Mouse (Mus musculus) adrenal gland, postnatal 36 days (tissue): Measurements from ENCODE around the gene Dlgap5. TPM values are rescaled to one million over a fixed set of nuclear protein-coding genes. Genes with fewer than 3 reads are reported as not detected.
A peak's percentile ranks its signal among the peaks of the same experiment; 100 is the strongest.
"Not testable (repeated sequence)": the region's sequence is repeated elsewhere in the genome, so short reads cannot be mapped to it uniquely, and the experiment has no call there.

Source experiments
- DNase-seq, 2 experiments: peaks; one replicate each; pipeline ENCODE4 v3.0.0; 2021; ENCODE audit warnings: mixed read lengths in 1 of 2
- long read RNA-seq, 2 experiments: library from polyadenylated mRNA; stranded (forward); transcript quantifications; one replicate each; pipeline ENCODE4 v2.0.0; 2021; ENCODE audit warnings: borderline sequencing depth in 2 of 2
- total RNA-seq, 2 experiments: library from RNA; stranded (reverse); gene quantifications; 2 replicates each; pipeline ENCODE4 v1.2.3; 2021

Gene Dlgap5
- total RNA-seq = 1 to 10 TPM; 1.7 to 3.2 TPM
- long read RNA-seq, experiment 1 = 0 reads
- long read RNA-seq, experiment 2 = 0 reads

DNA sequence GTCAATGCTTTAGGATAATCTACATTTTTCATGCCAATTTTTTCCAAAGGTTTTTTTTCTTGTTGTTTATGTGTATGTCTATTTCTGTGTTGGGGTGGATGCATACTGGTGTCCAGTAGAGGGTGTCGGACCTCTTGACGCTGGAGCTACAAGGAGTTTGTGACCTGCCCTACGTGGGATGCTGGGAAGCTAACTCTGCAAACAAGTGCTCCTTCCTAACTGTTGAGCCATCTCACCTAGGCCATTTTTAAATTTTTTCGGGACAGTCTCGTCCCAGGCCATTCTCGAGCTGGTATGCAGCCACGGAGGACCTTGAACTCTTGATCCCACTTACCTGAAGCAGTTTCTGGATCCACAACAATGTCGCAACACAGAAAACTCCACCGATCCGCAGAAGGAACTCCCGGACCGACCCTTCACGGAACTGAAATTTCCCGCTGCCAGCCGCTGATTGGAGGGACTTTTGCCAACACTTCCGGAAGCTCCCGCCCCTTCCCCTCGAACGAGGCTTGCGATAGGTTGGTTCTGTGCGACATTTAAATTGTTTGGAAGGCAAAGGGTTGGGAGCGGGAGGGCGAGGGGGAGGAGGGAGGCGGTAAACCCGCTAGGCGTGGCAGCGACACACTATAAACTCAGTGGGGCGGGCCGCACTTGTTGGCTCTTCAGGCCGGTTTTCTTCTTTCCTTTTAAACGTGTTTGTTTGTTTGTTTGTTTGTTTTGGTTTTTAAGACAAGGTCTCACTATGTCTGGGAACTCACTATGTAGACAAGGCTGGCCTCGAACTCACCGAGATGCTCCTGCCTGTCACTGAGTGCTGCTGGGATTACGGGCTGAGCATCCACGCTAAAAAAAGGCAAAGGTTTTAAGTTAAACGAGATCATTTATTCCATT is at the start of gene Dlgap5:
TSS of gene Dlgap5 (minus strand) at position 633 of the 891 bp plus-strand sequence.
- peak; percentile 90 to 93 for DNase-seq

DNA sequence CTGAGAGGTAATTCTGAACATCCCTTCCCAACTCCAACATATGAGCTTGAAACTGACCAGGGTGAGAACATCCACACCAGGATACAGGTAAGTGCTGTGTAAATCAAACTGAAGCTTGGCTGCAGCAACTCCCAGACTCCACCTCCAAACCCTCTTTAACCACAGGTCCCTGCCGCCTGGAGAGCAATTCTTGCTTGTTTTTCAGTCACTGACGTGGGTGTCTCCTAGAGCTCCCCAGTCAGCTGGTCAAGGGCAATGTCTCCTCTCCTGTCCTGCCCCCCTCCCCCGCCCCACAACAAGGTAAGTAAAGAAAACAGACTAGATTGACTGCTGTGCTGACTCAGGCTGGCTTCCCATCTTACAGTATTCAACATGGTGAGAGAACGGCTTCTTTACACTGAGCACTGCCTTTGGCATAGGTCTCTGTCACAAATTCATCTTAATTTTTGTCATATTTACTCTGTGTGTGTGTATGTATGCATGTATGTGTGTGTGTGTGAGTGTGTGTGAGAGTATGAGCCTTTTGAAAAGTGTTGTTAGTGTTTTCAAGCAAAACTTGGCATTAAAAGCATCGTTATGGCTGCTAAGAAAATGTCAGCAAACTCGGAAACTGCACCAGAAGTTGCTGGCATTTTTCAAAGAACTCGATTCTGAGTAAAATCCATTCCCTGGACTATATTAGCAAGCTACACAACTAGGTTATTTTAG is 47.4 kb upstream of the Dlgap5 start:
- DNase-seq = no peak

DNA sequence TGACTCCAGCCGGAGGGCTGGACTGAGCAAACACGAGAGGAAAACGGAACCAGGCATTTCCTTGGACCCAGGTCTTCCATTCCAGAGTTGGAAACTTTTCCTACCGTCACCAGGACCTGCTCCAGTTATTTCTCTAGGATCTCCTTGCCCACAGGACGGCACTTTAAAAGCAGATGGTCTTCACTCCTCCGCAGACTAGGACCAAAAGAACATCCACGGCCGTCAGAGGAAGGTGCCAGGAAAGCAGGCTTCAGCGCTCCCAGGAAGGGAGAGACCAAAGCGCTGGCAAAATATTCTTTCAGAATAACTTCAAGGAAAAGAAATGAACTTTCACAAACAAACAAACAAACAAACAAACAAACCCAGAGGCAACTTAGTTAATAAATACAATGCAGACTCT is 46.2 kb upstream of the Dlgap5 start:
- DNase-seq = no peak

DNA sequence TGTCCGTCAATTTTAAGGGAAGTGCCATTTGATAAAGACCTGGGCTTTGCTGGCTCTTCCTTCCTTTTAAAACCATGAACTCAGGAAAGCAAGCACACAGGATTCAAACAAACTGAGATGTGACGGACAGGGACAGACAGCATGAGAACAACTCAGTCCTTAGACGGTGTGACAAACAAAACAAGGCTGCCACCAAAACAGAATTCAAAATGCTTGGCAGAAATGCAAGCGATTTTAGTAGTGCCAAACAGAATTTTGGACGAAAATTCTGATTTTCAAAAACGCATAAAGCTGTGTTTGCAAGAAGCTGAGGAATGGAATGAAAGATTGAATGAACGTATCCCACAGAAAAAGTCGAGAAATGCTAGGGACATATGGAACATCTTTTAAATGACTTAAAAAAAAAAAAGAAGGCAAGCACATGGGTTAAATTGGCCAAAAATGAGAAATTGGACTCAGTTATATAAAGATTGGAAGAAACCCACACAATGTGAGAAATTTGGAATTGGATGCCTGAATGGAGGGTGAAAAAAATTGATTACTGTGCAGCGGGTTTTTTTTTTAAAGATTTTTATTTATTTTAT is 44.8 kb upstream of the Dlgap5 start:
- no peak for DNase-seq

DNA sequence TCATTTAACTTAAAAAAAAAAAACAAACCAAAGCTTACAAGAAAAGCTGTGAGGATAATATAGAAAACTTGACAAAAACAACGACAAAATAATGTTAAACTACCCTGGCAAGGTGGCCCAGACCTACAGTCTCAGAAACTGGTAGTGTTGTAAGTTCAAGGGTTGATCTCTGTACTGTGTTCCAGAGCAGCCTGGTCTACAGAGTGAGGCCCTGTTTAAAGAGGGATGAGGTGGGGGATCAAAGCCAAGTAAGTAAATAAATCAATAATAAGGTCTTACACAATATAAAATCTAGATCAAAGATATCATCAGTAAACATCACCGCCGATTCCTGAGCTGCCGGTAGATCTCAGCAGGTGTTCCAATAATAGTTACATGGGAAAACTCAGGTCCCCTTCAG is 44.2 kb upstream of the Dlgap5 start:
- no peak for DNase-seq

DNA sequence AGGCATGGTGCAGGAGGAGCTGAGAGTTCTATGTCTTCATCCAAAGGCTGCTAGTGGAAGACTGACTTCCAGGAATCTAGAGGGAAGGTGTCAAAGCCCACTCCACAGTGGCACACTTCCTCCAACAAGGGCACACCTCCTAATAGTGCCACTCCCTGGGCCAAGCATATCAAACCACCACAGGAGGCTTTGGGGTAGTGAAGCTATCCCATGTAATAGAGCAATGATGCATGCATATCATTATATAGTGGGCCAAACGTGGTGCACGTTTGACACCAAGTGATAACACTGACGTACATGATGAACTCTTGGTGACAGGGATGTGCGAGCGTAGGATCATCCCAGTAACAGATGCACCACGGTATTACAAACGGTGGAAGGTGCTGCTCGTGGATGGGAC is 43.8 kb upstream of the Dlgap5 start:
- DNase-seq = no peak

DNA sequence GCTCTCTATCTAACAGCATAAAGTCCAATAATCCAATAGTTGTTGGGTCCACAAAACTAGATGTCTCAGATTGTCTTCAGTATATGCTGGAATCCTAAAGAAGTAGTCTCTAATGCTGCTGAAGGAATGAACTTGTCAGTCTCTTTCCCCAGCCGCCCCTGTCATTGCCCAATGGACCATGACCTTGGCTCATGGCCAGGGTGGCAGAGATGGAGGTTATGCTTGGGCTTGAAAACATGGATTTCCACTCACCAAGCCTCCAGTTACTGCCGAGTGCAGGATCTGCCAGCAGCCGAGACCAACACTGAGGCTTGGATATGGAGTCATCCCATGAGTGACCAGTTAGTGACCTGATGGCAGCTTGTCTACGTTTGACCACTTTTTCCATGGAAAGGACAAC is 41.3 kb upstream of the Dlgap5 start:
- DNase-seq = peak; percentile 82 to 93

DNA sequence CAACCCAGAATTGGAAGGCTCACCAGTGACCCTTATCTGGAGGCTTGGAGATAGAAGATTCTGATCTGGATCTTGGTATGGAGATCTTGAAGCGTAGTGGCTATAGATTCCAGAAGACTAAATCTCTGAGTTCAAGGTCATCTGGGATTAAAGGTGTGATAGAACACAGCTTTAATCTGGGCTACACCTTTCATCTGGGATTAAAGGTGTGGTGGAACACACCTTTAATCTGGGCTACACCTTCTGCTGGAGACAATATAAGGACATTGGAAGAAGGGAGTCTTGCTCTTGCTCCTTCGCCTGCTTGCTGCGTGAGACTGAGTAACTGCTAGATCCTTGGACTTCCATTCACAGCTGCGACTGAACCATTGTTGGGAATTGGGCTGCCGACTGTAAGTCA is 31.9 kb upstream of the Dlgap5 start, which contains the start of gene Fbxo34:
TSS of gene Fbxo34 (plus strand) at position 301 of the 400 bp plus-strand sequence.
- not testable (repeated sequence) for DNase-seq

DNA sequence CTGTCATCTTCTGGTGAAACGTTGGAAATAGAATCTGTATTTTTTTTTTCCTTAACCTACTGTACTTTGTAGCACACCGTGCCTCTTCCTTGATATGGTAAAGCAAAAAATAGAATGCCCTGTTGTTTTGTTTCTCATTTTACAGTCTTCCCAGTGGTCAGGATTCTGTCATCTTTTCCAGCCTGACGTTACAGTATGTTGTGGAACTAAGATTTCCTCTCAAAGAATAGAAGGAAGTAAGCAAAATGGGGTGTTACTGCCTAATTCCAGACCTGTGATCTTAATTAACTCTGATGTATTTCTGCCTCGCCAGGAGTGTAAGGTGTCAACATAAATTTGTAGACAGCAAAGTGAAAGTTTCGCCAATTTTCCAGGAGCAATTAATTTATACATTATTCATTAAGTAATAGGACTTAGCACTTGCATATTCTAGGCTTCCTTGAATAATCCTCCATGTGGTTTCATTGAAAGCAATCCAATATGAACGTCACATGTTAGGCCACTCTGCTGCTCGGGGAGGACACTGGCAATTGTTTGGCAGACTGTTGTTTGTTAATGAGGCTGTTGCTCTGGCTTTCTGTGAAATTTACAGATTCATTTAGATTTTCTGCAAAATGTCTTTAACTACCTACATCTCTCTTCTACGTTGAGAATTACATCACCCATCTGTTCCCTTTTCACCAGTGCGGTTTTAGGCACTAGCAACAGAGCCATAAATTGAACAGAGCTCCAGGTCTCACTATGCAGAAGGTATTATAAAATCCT is 27.3 kb upstream of the Dlgap5 start:
- DNase-seq = no peak

DNA sequence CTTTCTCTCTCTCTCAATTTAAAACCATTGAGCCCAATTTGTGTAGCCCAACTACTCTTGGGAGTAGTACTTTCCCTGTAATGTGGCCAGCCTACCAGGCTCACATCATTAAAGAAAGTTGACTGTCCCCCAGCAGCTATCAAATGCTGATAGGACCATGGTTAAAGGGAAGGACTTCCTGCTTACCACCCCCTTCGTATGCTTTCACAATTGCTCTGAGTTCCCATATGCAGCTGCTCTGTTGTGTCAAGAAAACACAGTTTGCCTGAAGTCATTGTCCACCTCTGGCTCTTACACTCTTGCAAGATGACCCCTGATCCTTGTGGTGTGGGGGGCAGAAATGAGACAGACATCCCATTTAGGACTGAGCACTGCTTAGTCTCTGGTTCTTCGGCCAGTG is 26.7 kb upstream of the Dlgap5 start:
- DNase-seq = no peak

DNA sequence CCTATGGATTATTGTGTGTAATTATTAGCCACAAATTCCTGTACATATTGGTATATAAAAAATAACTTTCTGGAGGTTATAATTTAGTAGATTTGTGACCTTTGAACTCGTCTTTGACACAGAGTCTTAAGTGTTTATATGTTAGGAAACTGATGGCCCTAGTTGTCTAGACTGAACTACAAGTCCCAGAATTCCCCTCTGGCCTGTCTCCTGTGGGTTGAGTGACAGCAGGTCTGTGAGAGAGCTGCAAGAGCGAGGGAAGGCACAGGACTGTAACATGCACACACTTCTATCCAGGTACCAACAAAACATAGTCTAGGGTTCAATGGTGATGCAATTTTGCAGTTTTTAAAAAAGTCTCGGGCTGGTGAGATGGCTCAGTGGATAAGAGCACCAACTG is 20.7 kb upstream of the Dlgap5 start:
- no peak for DNase-seq

DNA sequence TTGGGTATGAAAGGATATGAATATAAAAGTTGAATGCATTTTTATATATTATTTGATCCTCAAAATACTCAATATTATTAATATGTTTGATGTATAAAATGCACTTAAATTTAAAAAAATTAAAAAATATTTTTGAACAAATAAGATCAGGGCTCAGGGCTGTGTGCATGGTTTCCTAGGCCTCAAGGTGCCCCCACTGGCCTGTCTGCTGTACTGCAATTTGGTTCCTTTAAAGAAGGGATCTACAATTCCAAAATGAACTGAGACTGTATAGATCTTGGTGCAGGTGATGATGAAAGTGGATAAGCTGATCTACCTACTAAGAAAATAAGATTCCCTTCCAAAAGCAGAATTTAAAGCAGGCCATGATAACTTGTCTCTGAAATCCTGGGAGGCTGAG is 14.8 kb upstream of the Dlgap5 start:
- DNase-seq = peak; percentile 8 to 41

DNA sequence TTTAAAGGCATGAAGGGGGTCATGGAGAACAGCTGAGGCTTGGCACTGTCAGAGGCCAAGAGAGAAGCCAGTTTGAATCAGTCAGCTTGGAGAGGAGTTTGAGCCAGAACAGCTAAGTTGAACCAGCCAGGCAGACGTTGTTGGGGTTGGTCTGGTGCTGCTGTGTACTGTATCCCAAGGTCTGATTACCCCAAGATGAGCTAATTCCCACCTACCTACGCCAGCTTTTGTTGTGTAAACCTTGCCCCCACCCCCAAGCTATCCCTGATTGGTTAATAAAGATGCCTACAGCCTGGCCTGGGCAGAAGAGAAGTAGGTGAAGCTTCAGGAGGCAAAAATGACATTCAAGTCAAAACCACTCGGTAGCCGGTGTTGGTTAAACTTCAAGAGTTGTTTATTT is 4.3 kb upstream of the Dlgap5 start:
- DNase-seq = no peak

DNA sequence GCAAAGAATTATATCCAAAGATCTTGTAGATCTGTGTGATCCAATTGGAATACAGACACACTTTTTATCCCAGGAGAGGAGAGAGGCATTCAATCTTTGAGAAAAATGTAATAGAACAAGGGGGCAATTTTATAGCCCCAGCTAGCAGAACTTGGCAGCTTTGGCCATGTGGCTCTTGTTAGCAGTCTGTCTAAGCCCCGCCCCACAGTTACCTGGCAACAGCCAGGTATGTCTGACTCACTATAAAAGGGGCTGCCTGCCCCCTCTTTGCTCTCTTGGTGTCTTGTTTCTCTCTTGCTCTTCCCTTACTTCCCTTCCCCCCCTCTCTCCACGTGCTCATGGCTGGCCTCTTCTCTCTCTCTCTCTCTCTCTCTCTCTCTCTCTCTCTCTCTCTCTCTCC is 3.4 kb upstream of the Dlgap5 start:
- DNase-seq = no peak

DNA sequence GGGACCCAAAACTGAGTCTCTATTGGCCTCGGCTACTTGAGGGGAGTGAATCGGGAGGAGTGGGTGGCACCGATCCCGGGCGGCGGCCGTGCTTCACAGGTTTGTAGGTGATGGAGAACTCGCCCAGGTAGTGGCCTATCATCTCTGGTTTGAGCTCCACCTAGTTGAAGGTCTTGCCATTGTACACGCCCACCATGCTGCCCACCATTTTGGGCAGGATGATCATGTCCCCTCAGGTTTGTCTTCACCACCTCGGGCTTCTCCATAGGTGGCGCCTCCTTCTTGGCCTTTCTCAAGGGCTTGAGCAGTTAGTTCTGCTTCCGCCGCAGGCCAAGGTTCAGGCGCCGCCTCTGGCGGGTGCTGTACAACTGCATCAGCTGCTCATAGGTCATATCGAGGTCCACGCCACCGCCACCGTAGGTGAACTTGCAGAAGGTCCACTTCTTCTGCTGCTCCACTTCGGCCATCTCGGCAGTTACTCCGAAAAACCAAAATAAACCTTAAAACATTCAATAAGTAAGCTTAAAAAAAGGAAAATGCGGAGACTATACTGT is 1.6 kb upstream of the Dlgap5 start:
- DNase-seq = no peak

DNA sequence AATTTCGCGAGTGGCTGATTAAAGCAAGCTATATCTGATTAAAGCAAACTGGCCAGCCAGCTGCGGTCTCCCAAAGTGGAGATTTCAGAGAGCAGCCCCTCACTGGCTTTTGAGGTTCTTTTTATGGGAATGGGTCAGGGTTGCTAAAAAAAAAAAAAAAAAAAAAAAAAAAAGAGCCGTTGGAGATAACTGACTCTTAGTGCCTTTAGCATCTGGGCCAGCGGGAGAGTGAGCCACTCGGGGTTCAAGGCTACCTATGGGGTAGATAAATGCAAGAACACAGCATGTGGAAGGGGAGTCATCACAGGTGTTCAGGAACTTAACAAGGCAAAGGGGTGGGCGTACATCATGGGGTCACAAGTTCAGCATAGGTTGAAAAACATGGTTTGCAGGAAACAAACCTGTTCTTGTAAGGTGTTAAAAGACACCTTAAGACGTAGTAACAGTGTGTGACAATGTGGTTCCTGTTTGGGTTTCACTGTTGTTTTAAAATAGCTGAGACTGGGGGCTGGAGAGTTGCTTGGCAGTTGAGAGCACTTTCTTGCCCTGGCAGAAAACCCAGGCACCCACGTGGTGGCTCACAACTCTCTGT is 923 bp upstream of the Dlgap5 start:
- no peak for DNase-seq

DNA sequence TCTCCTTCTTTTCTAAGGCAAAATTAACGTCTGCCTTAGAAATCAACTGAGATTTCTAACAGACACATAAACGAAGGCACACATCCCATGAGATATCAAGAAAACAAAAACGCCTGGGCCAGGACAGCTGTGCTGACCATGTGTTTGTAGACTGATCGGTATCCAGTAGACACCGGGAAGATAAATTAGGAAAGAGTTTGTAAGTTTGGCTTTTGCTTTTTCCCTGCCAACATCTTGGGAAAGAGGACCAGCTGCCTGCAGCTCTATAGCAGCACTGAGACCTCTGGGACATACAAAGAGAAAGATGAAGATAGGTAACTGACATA is 422 bp upstream of the Dlgap5 start:
- DNase-seq = no peak

DNA sequence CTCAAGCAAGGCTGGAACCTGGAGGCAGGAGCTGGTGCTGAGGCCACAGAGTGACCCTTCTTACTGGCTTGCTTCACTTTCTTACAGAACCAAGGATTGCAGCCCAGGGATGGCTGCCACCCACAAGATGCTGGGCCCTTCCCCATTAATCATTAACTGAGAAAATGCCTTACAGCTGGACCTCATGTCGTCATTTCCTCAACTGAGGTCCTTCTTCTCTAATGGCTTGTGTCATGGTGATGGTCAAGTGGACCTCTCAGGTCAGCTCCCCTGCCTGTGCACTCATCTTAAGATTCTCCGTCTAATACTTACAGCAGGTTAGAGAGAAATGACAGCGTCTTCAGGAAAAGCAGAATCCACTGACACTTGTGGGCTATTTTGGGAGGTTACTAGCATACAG is 861 bp downstream of the Dlgap5 start:
- DNase-seq = no peak

DNA sequence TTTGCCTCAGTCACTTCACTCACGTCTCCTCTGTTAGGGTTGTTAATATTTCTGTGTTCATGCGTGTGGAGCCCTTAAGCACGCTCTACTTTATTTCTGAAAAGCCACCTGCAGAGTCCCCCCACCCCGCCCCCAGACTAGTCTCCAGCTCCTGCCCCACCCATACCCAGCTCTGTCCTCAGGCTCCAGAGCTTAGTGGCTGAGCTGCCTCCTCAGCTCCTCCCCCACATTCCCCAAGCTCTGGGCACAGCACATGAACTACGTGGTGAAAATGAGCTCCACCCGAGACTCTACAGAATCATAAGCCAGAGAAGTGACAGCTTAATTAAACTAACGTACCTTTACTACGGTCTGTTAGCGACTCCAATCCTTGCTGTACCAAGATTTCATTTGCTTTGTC is 12.2 kb downstream of the Dlgap5 start:
- DNase-seq = no peak

DNA sequence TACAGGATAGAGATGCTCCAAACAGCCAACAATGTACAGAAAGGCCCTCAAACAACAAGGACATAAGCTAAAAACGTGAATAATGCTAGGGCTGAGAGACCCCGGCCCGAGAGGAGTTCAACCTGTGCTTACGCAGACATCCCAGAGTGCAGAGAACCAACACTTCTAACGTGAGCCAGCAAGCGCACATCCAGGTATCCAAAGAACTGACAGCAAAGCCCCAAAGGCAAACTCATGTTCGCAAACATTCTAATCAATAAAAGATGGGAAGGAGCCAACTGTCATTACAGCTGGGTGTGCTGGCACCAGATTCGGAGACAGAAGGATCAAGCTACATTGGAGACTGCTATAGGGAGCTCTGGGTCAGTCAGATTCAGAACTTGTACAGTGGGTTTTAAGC is 15.5 kb downstream of the Dlgap5 start:
- no peak for DNase-seq

DNA sequence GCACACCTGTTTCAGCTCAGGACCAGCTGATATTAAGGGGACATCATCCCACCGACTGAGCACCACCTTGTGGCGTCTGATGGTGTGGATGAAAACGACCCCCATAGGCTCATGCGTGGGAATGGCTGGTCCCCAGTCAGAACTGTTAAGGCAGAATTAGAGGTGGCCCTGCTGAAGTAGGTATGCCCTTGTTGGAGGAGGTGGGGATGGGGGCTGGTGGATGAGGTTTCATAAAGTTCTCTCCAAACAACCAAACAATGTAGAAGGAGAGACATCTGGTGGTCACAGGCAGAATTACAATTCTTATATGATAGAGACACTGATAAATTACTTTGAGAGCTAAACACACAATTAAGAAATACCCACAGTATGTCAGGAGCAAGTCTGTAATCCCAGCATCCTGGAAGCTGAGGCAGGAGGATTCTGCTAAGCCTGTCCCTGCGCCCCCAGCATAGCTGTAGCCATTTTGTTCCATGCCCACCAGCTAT is 22.0 kb downstream of the Dlgap5 start:
- peak in 1 of 2 experiments; percentile 27 for DNase-seq
